In the genomic region with DNA sequence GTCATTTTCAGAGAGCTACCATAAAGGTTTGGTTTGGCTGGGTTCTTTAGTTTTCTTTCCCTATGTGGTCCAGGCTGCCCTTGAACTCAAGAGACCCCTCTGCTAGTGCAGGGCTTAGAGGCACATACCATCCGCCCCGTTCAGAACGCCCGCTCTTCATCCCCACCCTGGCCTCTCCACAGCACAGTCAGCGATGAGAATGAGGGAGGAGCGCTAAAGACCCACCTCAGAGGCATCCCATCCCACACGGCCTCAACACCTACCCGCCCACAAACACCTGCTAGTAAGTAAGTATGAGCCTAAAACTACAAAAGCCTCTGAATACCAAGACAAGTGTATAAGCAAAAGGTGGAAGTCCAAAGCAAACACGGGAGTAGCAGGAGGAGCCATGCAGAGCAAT, we compare ENCODE assay signal across 27 mouse cellular contexts. TPM values are rescaled to one million over a fixed set of nuclear protein-coding genes. Genes with fewer than 3 reads are reported as not detected.
"Had no signal": no experiment of that assay in that cellular context is flagged by ENCODE, and none has a peak within 500 bp of the region (broad histone marks: within the 10 kb centered on the region; RNA-seq: fewer than 3 reads in every experiment).

No protein-coding gene starts in this region.

- H3K27me3 ChIP-seq: liver, embryonic 13.5 days; midbrain, embryonic 13.5 days; neural tube, embryonic 13.5 days; stomach, embryonic 15.5 days had no signal

- DNase-seq: kidney, adult 2 months; kidney, postnatal 25 days; layer of hippocampus, adult 9-11 months; liver, embryonic 13.5 days; lung, adult 2 months; lung, postnatal 14 days; lung, postnatal 4 days; right cerebral cortex, postnatal 4 days had no signal

- H3K9me3 ChIP-seq: liver, embryonic 13.5 days; midbrain, embryonic 10.5 days; midbrain, embryonic 13.5 days; neural tube, embryonic 13.5 days; stomach, embryonic 15.5 days had no signal

- ATAC-seq: intestine, postnatal 0 days; midbrain, embryonic 13.5 days; midbrain, embryonic 16.5 days had no signal

- H3K4me3 ChIP-seq: layer of hippocampus, adult 2 months; left cerebral cortex, adult 2 months; liver, embryonic 13.5 days; midbrain, embryonic 10.5 days; midbrain, embryonic 13.5 days; myocyte; neural tube, embryonic 13.5 days; stomach, embryonic 15.5 days had no signal

- H3K27ac ChIP-seq: kidney, postnatal 0 days; layer of hippocampus, adult 2 months; left cerebral cortex, adult 2 months; liver, embryonic 13.5 days; midbrain, embryonic 10.5 days; midbrain, embryonic 13.5 days; neural tube, embryonic 13.5 days; stomach, embryonic 15.5 days had no signal

- H3K4me1 ChIP-seq: midbrain, embryonic 10.5 days; midbrain, embryonic 13.5 days; neural tube, embryonic 13.5 days; stomach, embryonic 15.5 days had no signal

RNA-seq across cellular contexts. Expression of a gene that starts 50.7 kb away (rescaled TPM):
- total RNA-seq: liver, adult 2 months; megakaryocyte progenitor cell, adult 5-6 weeks; monocyte, adult 5-6 weeks; neutrophil, adult 5-6 weeks had no signal
- polyA plus RNA-seq: intestine, postnatal 0 days; kidney, adult 2 months; kidney, embryonic 14.5 days; kidney, postnatal 0 days; large intestine, adult 2 months; liver, adult 2 months; liver, embryonic 13.5 days; liver, embryonic 16.5 days; lung, adult 2 months; lung, embryonic 16.5 days; urinary bladder, adult 2 months had no signal
